Mouse (Mus musculus): ENCODE measurements around the gene Hist2h2bb.
"Not testable (repeated sequence)": the region's sequence is repeated elsewhere in the genome, so short reads cannot be mapped to it uniquely, and the experiment has no call there.

Gene Hist2h2bb

GRCm38 (mm10) chr3:96239949-96240798, 29.4 kb upstream of the Hist2h2bb start, which contains the start of gene Hist2h2aa2:
Hist2h2aa2 (minus strand) TSS chr3:96240276.
- in situ Hi-C loops (cut with MseI, MboI): not testable (repeated sequence)

- in situ Hi-C loops (cut with MseI, MboI): no loop called here
These were observed 28.8 kb upstream of the Hist2h2bb start for GRCm38 (mm10) chr3:96240799-96241197.

GRCm38 (mm10) chr3:96243921-96244572, 25.5 kb upstream of the Hist2h2bb start:
- in situ Hi-C loops (cut with MseI, MboI): no loop called here

GRCm38 (mm10) chr3:96245003-96245886, 24.3 kb upstream of the Hist2h2bb start, which contains the start of gene Hist2h2aa1:
Hist2h2aa1 (plus strand) TSS chr3:96245497.
- in situ Hi-C loops (cut with MseI, MboI): not testable (repeated sequence)

GRCm38 (mm10) chr3:96246018-96246417, 23.5 kb upstream of the Hist2h2bb start:
- in situ Hi-C loops (cut with MseI, MboI): not testable (repeated sequence)

GRCm38 (mm10) chr3:96246427-96246856, 23.1 kb upstream of the Hist2h2bb start, which contains the start of gene Hist2h3c1:
Hist2h3c1 (plus strand) TSS chr3:96246685.
- in situ Hi-C loops (cut with MseI, MboI): not testable (repeated sequence)

GRCm38 (mm10) chr3:96247356-96248140, 22.0 kb upstream of the Hist2h2bb start:
- in situ Hi-C loops (cut with MseI, MboI): no loop called here

GRCm38 (mm10) chr3:96248141-96249033, 21.2 kb upstream of the Hist2h2bb start:
- in situ Hi-C loops (cut with MseI, MboI): no loop called here

- in situ Hi-C loops (cut with MseI, MboI): no loop called here
These were observed 20.6 kb upstream of the Hist2h2bb start for GRCm38 (mm10) chr3:96249034-96249345.

GRCm38 (mm10) chr3:96250890-96251289, 18.7 kb upstream of the Hist2h2bb start:
- in situ Hi-C loops (cut with MseI, MboI): no loop called here

- in situ Hi-C loops (cut with MseI, MboI): no loop called here
These were observed 17.8 kb upstream of the Hist2h2bb start for GRCm38 (mm10) chr3:96251787-96252186.

GRCm38 (mm10) chr3:96254683-96255355, 14.7 kb upstream of the Hist2h2bb start:
- in situ Hi-C loops (cut with MseI, MboI): no loop called here

GRCm38 (mm10) chr3:96255926-96256593, 13.5 kb upstream of the Hist2h2bb start:
- in situ Hi-C loops (cut with MseI, MboI): no loop called here

GRCm38 (mm10) chr3:96257190-96257589, 12.4 kb upstream of the Hist2h2bb start:
- in situ Hi-C loops (cut with MseI, MboI): no loop called here

GRCm38 (mm10) chr3:96260220-96260619, 9.3 kb upstream of the Hist2h2bb start:
- in situ Hi-C loops (cut with MseI, MboI): no loop called here

GRCm38 (mm10) chr3:96261623-96262022, 7.9 kb upstream of the Hist2h2bb start:
- in situ Hi-C loops (cut with MseI, MboI): no loop called here

GRCm38 (mm10) chr3:96262216-96262875, 7.2 kb upstream of the Hist2h2bb start:
- in situ Hi-C loops (cut with MseI, MboI): no loop called here

GRCm38 (mm10) chr3:96262979-96263550, 6.5 kb upstream of the Hist2h2bb start, which contains the start of gene Hist2h4:
Hist2h4 (minus strand) TSS chr3:96263311.
- in situ Hi-C loops (cut with MseI, MboI): no loop called here
